Comparison of ENCODE assay signal across 8 mouse cellular contexts in genomic region chr9:64771236-64771635, GRCm38 (mm10). TPM values are rescaled to one million over a fixed set of nuclear protein-coding genes. Genes with fewer than 3 reads are reported as not detected.
DNase-seq lines count a peak whose midpoint lies in the region; ATAC-seq lines count a peak whose summit lies in the region.
"Had no signal": no experiment of that assay in that cellular context is flagged by ENCODE, and none has a peak within 500 bp of the region (broad histone marks: within the 10 kb centered on the region; RNA-seq: fewer than 3 reads in every experiment).

No protein-coding gene starts in this region.

- peak; percentile 61 for DNase-seq in midbrain, embryonic 11.5 days (ENCODE audit: low spot score, missing footprints)
- no peak for DNase-seq in midbrain, embryonic 10.5 days (ENCODE audit: low spot score)
- DNase-seq in cerebellum, postnatal 14 days: peak; percentile 41 to 50
- DNase-seq in left cerebral cortex, postnatal 36 days (ENCODE audit: low spot score in 2 of 2): peak; percentile 30 to 44
- DNase-seq in skeletal muscle tissue, adult 2 months (ENCODE audit: low read depth, low spot score): peak; percentile 46
- no peak for DNase-seq in testis, postnatal 14 days (ENCODE audit: low spot score)

- H3K27ac ChIP-seq in midbrain, embryonic 11.5 days (ENCODE audit: low read depth, low read length): no peak overlapping the region
- no peak overlapping the region for H3K27ac ChIP-seq in midbrain, embryonic 10.5 days (replicated peaks)
- no peak overlapping the region for H3K27ac ChIP-seq in heart, embryonic 15.5 days
- H3K27ac ChIP-seq: midbrain, embryonic 12.5 days had no signal

- no peaks in the 10 kb centered on the region for H3K9me3 ChIP-seq in midbrain, embryonic 11.5 days (ENCODE audit: control insufficient read depth, low read length)
- H3K9me3 ChIP-seq in midbrain, embryonic 10.5 days (replicated peaks): no peaks in the 10 kb centered on the region
- no peaks in the 10 kb centered on the region for H3K9me3 ChIP-seq in heart, embryonic 15.5 days (replicated peaks)
- H3K9me3 ChIP-seq: midbrain, embryonic 12.5 days had no signal

- no peak overlapping the region for H3K9ac ChIP-seq in midbrain, embryonic 11.5 days (ENCODE audit: low read length)
- no peak overlapping the region for H3K9ac ChIP-seq in heart, embryonic 15.5 days
- H3K9ac ChIP-seq: midbrain, embryonic 12.5 days had no signal

- intact Hi-C loops in left cerebral cortex, postnatal 36 days (cut with DNase I): loop anchor here (10.0 kb wide), 2 partner anchors 164 to 426 kb away; partner anchors contain the start of gene Dis3l

- 0 out of 2 replicates have a peak, but pooled peaks cover 3% of the 10 kb centered on the region for H3K4me1 ChIP-seq in midbrain, embryonic 11.5 days (ENCODE audit: control insufficient read depth, insufficient read depth, low read length)
- peaks cover 17% of the 10 kb centered on the region for H3K4me1 ChIP-seq in midbrain, embryonic 10.5 days
- peaks cover 28% of the 10 kb centered on the region for H3K4me1 ChIP-seq in heart, embryonic 15.5 days (replicated peaks)

- no peak for ATAC-seq in midbrain, embryonic 11.5 days (ENCODE audit: low FRiP score)
- ATAC-seq in heart, embryonic 15.5 days (replicated peaks; ENCODE audit: insufficient number of reproducible peaks, insufficient read depth, low FRiP score, low read depth): no peak

- H3K4me2 ChIP-seq in midbrain, embryonic 11.5 days: no peak overlapping the region
- peak overlapping the region; percentile 22; the same call in 1 of the 2 replicates for H3K4me2 ChIP-seq in heart, embryonic 15.5 days
- H3K4me2 ChIP-seq: midbrain, embryonic 12.5 days had no signal

- H3K36me3 ChIP-seq in midbrain, embryonic 11.5 days (ENCODE audit: control insufficient read depth, insufficient read depth, low read length): no peaks in the 10 kb centered on the region
- H3K36me3 ChIP-seq in midbrain, embryonic 10.5 days: no peaks in the 10 kb centered on the region
- no peaks in the 10 kb centered on the region for H3K36me3 ChIP-seq in heart, embryonic 15.5 days
- H3K36me3 ChIP-seq: midbrain, embryonic 12.5 days had no signal

- WGBS in midbrain, embryonic 11.5 days: 78% methylated on average over 5 of the region's 5 CpGs
- WGBS in midbrain, embryonic 10.5 days: 77% methylated on average over 5 of the region's 5 CpGs
- WGBS in heart, embryonic 15.5 days: 25% methylated on average over 5 of the region's 5 CpGs

- H3K4me3 ChIP-seq in midbrain, embryonic 11.5 days (ENCODE audit: low read depth, low read length): no peak overlapping the region
- no peak overlapping the region for H3K4me3 ChIP-seq in midbrain, embryonic 10.5 days
- H3K4me3 ChIP-seq in heart, embryonic 15.5 days: no peak overlapping the region
- H3K4me3 ChIP-seq: midbrain, embryonic 12.5 days had no signal

- no peaks in the 10 kb centered on the region for H3K27me3 ChIP-seq in midbrain, embryonic 11.5 days (ENCODE audit: control insufficient read depth, insufficient read depth, low read length)
- no peaks in the 10 kb centered on the region for H3K27me3 ChIP-seq in midbrain, embryonic 10.5 days (ENCODE audit: low read depth, poor library complexity, severe bottlenecking)
- no peaks in the 10 kb centered on the region for H3K27me3 ChIP-seq in heart, embryonic 15.5 days
- H3K27me3 ChIP-seq: midbrain, embryonic 12.5 days had no signal

RNA-seq across cellular contexts. Expression of gene Rab11a, which starts 33.7 kb away (rescaled TPM):
- 300 and 312 TPM in 2 replicates for polyA plus RNA-seq in midbrain, embryonic 11.5 days (2014; fragmentation: Nextera tagmentation; extraction: Ambion mirVana)
- polyA plus RNA-seq in midbrain, embryonic 10.5 days (2016; fragmentation: Nextera tagmentation; extraction: Ambion mirVana): 275 and 277 TPM in 2 replicates
- polyA plus RNA-seq in heart, embryonic 15.5 days (2015; fragmentation: Nextera tagmentation; extraction: Ambion mirVana): 277 and 323 TPM in 2 replicates
- total RNA-seq in left cerebral cortex, postnatal 36 days (2021): 100 to 1,000 TPM; 216 to 234 TPM

RNA-seq across cellular contexts. Expression of gene Dennd4a, which starts 39.9 kb away (rescaled TPM):
- polyA plus RNA-seq in midbrain, embryonic 11.5 days (2014; fragmentation: Nextera tagmentation; extraction: Ambion mirVana): 8.4 and 8.9 TPM in 2 replicates
- polyA plus RNA-seq in midbrain, embryonic 10.5 days (2016; fragmentation: Nextera tagmentation; extraction: Ambion mirVana): 6.7 and 8.1 TPM in 2 replicates
- polyA plus RNA-seq in heart, embryonic 15.5 days (2015; fragmentation: Nextera tagmentation; extraction: Ambion mirVana): 4.8 and 7.9 TPM in 2 replicates
- 10 to 100 TPM; 58.2 to 62.8 TPM for total RNA-seq in left cerebral cortex, postnatal 36 days (2021)

Comparison
In these comparisons a context has a peak if more than half of its experiments do, and no peak if none do; other contexts are left out.
1. DNase-seq: peak in midbrain, embryonic 11.5 days (single experiment), cerebellum, postnatal 14 days (2 of 2), left cerebral cortex, postnatal 36 days (2 of 2) and skeletal muscle tissue, adult 2 months (single experiment); none in midbrain, embryonic 10.5 days (single experiment) and testis, postnatal 14 days (single experiment).